Mouse (Mus musculus): ENCODE measurements around the gene Insm2. TPM values are rescaled to one million over a fixed set of nuclear protein-coding genes. Genes with fewer than 3 reads are reported as not detected.

Insm2 gene
- not detected for total RNA-seq (2023)

GRCm38 (mm10) chr12:55598887-55599561 lies at the start of gene Insm2:
Insm2 (plus strand) TSS chr12:55599427.

DNA sequence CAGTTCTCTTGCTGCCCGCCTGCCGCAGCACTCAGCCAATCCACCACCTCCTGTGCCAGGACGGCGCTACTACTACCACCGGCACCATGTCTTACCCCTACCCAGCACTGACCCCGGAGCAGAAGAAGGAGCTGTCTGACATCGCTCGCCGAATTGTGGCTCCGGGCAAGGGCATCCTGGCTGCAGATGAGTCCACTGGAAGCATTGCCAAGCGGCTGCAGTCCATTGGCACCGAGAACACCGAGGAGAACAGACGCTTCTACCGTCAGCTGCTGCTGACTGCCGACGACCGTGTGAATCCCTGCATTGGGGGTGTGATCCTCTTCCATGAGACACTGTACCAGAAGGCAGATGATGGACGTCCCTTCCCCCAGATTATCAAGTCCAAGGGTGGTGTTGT lies 34.0 kb upstream of the Insm2 start, which contains the start of gene Aldoart2:
Aldoart2 (plus strand) TSS at position 34 of the 400 bp plus-strand sequence.

Other genes starting within 250 kb of the Insm2 start
- gene Psma6, start 215.2 kb upstream of the Insm2 start, total RNA-seq (2023), result 95.1 TPM
- 446 TPM for gene Nfkbia, start 106.8 kb upstream of the Insm2 start, total RNA-seq (2023)
- gene Aldoart2, start 34.2 kb upstream of the Insm2 start, total RNA-seq (2023), result not detected
- 64.0 TPM for gene Ralgapa1, start 221.7 kb downstream of the Insm2 start, total RNA-seq (2023)
- 28.3 TPM for gene Brms1l, start 236.9 kb downstream of the Insm2 start, total RNA-seq (2023)

Measured in CD4-positive naive resting alpha-beta T cell, adult 76 days (primary cell).